Mouse (Mus musculus): ENCODE data around the gene Tspan5. TPM values are rescaled to one million over a fixed set of nuclear protein-coding genes. Genes with fewer than 3 reads are reported as not detected.

The Tspan5 gene
- polyA plus RNA-seq, 1 experiment from 2014 or later = 1.7 TPM

DNA sequence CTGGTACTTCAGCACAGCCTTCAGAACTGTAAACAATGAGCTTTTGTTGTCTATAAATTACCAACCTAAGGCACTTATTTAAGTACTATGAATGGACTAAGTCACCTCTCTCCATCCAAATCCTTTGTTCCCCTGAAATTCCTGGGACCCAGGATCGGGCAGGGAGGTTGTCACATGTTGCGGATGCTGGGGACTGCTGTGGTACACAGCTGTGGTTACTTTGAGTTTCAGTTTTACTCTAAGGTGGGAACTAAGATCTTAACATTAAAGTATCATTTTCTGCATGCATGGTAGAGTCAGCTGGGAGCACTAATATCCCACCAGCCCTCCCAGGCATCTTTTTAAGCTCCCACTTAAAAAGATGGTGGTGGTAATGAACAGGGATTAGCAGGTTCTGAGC, 167.3 kb downstream of the Tspan5 start:
- TF ChIP-seq CTCF (IDR thresholded peaks at IDR 0.05; ENCODE audit: low read depth) = no peak
- TF ChIP-seq EP300 (IDR thresholded peaks at IDR 0.05; ENCODE audit: low read depth) = no peak
- no peak overlapping the region for H3K4me3 ChIP-seq (ENCODE audit: low read depth, low read length)
- H3K27ac ChIP-seq (ENCODE audit: low read depth) = no peak overlapping the region
- H3K4me2 ChIP-seq (ENCODE audit: low read depth, low read length) = no peak overlapping the region
- H3K9ac ChIP-seq (replicated peaks) = no peak overlapping the region
- DNase-seq = peak; percentile 2
- H3K9me3 ChIP-seq (ENCODE audit: low read length) = no peaks in the 10 kb centered on the region
- no peaks in the 10 kb centered on the region for H3K36me3 ChIP-seq (replicated peaks; ENCODE audit: insufficient read depth, low read length)
- H3K27me3 ChIP-seq (ENCODE audit: insufficient read depth, low read length) = no peaks in the 10 kb centered on the region
- ATAC-seq = no peak
- 72% methylated on average over 2 of the region's 2 CpGs for WGBS (ENCODE audit: insufficient replicate concordance)
- H3K4me1 ChIP-seq (ENCODE audit: insufficient read depth) = no peaks in the 10 kb centered on the region

DNA sequence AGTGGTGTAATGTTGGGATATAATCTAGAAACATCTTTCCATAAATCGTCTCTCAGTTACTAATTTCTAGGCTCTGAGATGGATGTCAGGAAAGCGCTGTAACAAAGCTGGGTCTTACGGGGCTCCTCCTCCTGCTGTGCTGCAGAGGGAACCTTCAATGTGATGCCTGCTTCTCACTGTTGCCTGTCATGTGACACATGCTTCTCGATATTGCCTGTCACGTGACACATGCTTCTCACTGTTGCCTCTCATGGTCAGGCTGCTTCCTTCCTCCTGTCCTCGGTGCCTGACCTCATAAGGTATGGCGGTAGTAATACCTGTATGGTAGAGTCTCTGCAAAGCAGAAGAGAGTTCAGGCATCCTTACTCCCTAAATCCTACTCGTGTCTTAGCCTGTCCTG, 170.5 kb downstream of the Tspan5 start:
- H3K27ac ChIP-seq (ENCODE audit: low read depth) = no peak overlapping the region
- 72% methylated on average over 8 of the region's 8 CpGs for WGBS (ENCODE audit: insufficient replicate concordance)
- H3K4me1 ChIP-seq (ENCODE audit: insufficient read depth) = no peaks in the 10 kb centered on the region
- no peak overlapping the region for H3K9ac ChIP-seq (replicated peaks)
- no peak overlapping the region for H3K4me3 ChIP-seq (ENCODE audit: low read depth, low read length)
- no peak for ATAC-seq
- TF ChIP-seq EP300 (IDR thresholded peaks at IDR 0.05; ENCODE audit: low read depth) = no peak
- no peak for TF ChIP-seq CTCF (IDR thresholded peaks at IDR 0.05; ENCODE audit: low read depth)
- H3K36me3 ChIP-seq (replicated peaks; ENCODE audit: insufficient read depth, low read length) = no peaks in the 10 kb centered on the region
- H3K4me2 ChIP-seq (ENCODE audit: low read depth, low read length) = no peak overlapping the region
- no peak for DNase-seq
- no peaks in the 10 kb centered on the region for H3K9me3 ChIP-seq (ENCODE audit: low read length)
- H3K27me3 ChIP-seq (ENCODE audit: insufficient read depth, low read length) = no peaks in the 10 kb centered on the region

DNA sequence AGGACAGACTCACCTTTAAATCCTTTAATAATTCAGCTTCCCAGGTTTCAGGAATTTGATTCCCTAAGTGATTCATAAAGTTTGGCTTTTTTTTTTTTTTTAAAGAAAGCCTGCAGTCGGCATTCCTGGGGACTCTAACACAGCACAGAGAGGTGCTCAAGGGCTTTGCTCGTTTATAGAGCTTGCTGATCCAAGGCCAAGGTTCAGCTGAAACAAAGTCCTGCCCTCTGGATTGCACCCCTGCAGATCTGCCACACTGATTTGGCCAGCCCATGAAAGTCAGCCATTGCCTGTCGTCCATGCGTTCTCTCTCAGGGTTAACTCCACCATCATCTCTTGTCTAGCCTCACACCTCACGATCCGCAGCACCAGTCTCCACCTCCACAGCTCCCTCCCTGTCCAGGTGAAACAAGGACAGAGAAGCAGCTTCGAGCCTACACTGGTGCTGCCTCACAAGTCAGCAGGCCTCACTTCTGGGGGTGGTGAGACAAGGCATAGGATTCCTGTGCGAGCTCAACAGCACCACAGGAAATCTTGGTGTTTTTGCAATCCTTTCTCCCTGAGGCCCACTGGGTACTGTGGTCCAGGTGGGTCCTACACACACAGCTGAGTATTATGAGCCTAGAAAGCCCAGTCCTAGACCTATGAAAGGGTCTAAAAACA, 172.8 kb downstream of the Tspan5 start:
- Histone ChIP-seq H3K4me1 (ENCODE audit: insufficient read depth) (no peaks in the 10 kb centered on the region), H3K9me3 (ENCODE audit: low read length) (no peaks in the 10 kb centered on the region), H3K4me2 (ENCODE audit: low read depth, low read length) (no peak overlapping the region), H3K27ac (ENCODE audit: low read depth) (no peak overlapping the region), H3K27me3 (ENCODE audit: insufficient read depth, low read length) (no peaks in the 10 kb centered on the region), H3K9ac (replicated peaks) (no peak overlapping the region), H3K36me3 (replicated peaks; ENCODE audit: insufficient read depth, low read length) (no peaks in the 10 kb centered on the region), H3K4me3 (ENCODE audit: low read depth, low read length) (no peak overlapping the region)
- 56% methylated on average over 8 of the region's 8 CpGs for WGBS (ENCODE audit: insufficient replicate concordance)
- DNase-seq = no peak
- TF ChIP-seq CTCF (IDR thresholded peaks at IDR 0.05; ENCODE audit: low read depth) = no peak
- no peak for TF ChIP-seq EP300 (IDR thresholded peaks at IDR 0.05; ENCODE audit: low read depth)
- ATAC-seq = no peak

DNA sequence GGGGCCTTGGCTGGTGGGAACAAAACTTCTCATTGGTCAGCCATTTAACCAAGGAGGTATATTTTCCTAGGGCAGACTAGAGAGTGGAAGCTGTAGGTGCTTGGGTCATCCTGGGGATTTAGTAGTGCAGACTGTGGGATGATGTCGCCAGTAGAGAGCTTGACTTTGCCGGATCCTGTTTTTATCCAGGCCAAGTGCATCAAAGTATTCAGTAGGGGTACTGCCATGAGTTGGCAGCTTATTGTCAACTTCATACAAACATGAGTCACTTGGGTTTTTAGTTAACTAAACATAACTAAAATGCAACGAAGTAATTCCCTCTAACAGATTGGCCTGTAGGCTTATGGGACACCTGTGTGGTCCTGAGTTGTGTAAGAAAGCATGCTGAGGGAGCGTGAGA, 174.6 kb downstream of the Tspan5 start:
- Histone ChIP-seq H3K27me3 (ENCODE audit: insufficient read depth, low read length) (no peaks in the 10 kb centered on the region), H3K9me3 (ENCODE audit: low read length) (no peaks in the 10 kb centered on the region), H3K4me1 (ENCODE audit: insufficient read depth) (no peaks in the 10 kb centered on the region), H3K36me3 (replicated peaks; ENCODE audit: insufficient read depth, low read length) (no peaks in the 10 kb centered on the region), H3K9ac (replicated peaks) (no peak overlapping the region), H3K27ac (ENCODE audit: low read depth) (no peak overlapping the region), H3K4me2 (ENCODE audit: low read depth, low read length) (no peak overlapping the region), H3K4me3 (ENCODE audit: low read depth, low read length) (no peak overlapping the region)
- no peak for TF ChIP-seq EP300 (IDR thresholded peaks at IDR 0.05; ENCODE audit: low read depth)
- TF ChIP-seq CTCF (IDR thresholded peaks at IDR 0.05; ENCODE audit: low read depth) = no peak
- ATAC-seq (no peak), DNase-seq (no peak)
- WGBS (ENCODE audit: insufficient replicate concordance) = 77% methylated on average over 4 of the region's 4 CpGs

DNA sequence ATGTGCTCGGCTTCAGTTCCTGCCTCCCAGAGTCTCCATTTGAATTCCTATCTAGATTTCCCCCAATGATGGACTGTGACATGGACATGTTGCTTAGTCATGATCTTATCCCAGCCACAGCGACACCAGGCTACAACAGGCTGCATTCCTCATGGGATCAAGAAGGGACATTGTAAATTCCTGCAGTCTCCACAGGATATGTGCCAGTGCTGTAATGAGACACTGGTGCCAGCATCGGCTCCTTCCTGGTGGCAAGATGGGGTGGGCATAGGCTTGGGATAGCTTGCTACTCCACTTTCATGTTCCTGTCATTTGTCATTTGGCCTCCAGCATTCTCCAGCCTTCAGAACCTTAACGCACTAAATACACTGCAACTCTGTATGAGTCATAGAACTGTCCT, 175.0 kb downstream of the Tspan5 start:
- 60% methylated on average over 4 of the region's 4 CpGs for WGBS (ENCODE audit: insufficient replicate concordance)

DNA sequence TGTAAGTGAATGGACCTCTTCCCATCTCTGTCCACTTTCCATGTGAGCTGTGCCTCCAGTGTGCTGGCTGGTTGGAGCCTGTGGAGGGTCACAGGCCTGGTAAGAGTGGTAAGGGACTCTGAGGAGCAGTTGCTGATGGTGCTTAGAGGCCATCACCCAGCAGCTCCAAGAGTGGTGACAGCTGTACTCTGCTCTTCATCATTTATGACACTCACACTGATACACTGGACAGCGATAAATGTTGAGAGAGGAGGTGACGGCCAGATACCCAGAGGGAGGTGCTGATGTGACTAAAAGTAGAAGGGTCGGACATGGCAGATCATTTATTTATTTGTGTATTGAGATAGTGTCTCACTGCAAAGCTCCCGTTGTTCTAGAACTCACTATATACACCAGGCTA, 176.2 kb downstream of the Tspan5 start:
- H3K4me1 ChIP-seq (ENCODE audit: insufficient read depth) = no peaks in the 10 kb centered on the region
- no peaks in the 10 kb centered on the region for H3K36me3 ChIP-seq (replicated peaks; ENCODE audit: insufficient read depth, low read length)
- WGBS (ENCODE audit: insufficient replicate concordance) = 78% methylated on average over 4 of the region's 4 CpGs
- ATAC-seq (no peak), DNase-seq (no peak)
- no peaks in the 10 kb centered on the region for H3K9me3 ChIP-seq (ENCODE audit: low read length)
- no peak overlapping the region for H3K9ac ChIP-seq (replicated peaks)
- no peak overlapping the region for H3K4me2 ChIP-seq (ENCODE audit: low read depth, low read length)
- H3K27ac ChIP-seq (ENCODE audit: low read depth) = no peak overlapping the region
- no peak overlapping the region for H3K4me3 ChIP-seq (ENCODE audit: low read depth, low read length)
- no peak for TF ChIP-seq EP300 (IDR thresholded peaks at IDR 0.05; ENCODE audit: low read depth)
- no peak for TF ChIP-seq CTCF (IDR thresholded peaks at IDR 0.05; ENCODE audit: low read depth)
- H3K27me3 ChIP-seq (ENCODE audit: insufficient read depth, low read length) = no peaks in the 10 kb centered on the region

More for the DNA sequence above, 175.0 kb downstream of the Tspan5 start:
- TF ChIP-seq EP300 (IDR thresholded peaks at IDR 0.05; ENCODE audit: low read depth) = no peak
- no peak for TF ChIP-seq CTCF (IDR thresholded peaks at IDR 0.05; ENCODE audit: low read depth)
- Histone ChIP-seq H3K4me1 (ENCODE audit: insufficient read depth) (no peaks in the 10 kb centered on the region), H3K4me2 (ENCODE audit: low read depth, low read length) (no peak overlapping the region), H3K4me3 (ENCODE audit: low read depth, low read length) (no peak overlapping the region), H3K27ac (ENCODE audit: low read depth) (no peak overlapping the region), H3K36me3 (replicated peaks; ENCODE audit: insufficient read depth, low read length) (no peaks in the 10 kb centered on the region), H3K9me3 (ENCODE audit: low read length) (no peaks in the 10 kb centered on the region), H3K27me3 (ENCODE audit: insufficient read depth, low read length) (no peaks in the 10 kb centered on the region), H3K9ac (replicated peaks) (no peak overlapping the region)
- DNase-seq (no peak), ATAC-seq (no peak)
